8 mouse cellular contexts compared by ENCODE assay signal in genomic region chr5:123057366-123058250, GRCm38 (mm10). TPM values are rescaled to one million over a fixed set of nuclear protein-coding genes. Genes with fewer than 3 reads are reported as not detected.
A peak's percentile ranks its signal among the peaks of the same experiment; 100 is the strongest.
DNase-seq lines count a peak whose midpoint lies in the region; ATAC-seq lines count a peak whose summit lies in the region.

No protein-coding gene starts in this region.

- peak; percentile 100 for DNase-seq in R1 (ENCODE audit: low read depth, low spot score)
- peak; percentile 97 to 99 for DNase-seq in cerebellum, postnatal 25 days
- peak; percentile 89 to 98 for DNase-seq in frontal cortex, postnatal 25 days (ENCODE audit: low spot score in 2 of 2)
- peak; percentile 100 for DNase-seq in hindbrain, embryonic 14.5 days (ENCODE audit: low spot score)
- peak; percentile 99 for DNase-seq in layer of hippocampus, postnatal 36 days
- DNase-seq in lung, postnatal 36 days: peak; percentile 99
- peak; percentile 100 for DNase-seq in retina, postnatal 1 day
- peak; percentile 90 to 99 for DNase-seq in urinary bladder, adult 18-20 months (ENCODE audit: low spot score in 2 of 2)

- no peaks in the 10 kb centered on the region for H3K27me3 ChIP-seq in hindbrain, embryonic 14.5 days (ENCODE audit: control insufficient read depth, insufficient read depth, low read length)

- H3K36me3 ChIP-seq in hindbrain, embryonic 14.5 days (replicated peaks; ENCODE audit: control insufficient read depth, insufficient read depth): no peaks in the 10 kb centered on the region

- peak overlapping the region; percentile 35 for H3K4me3 ChIP-seq in hindbrain, embryonic 14.5 days (replicated peaks; ENCODE audit: low read length)

- no peaks in the 10 kb centered on the region; the same call in 1 of the 2 replicates for H3K4me1 ChIP-seq in hindbrain, embryonic 14.5 days (replicated peaks; ENCODE audit: control insufficient read depth, insufficient read depth, low read length)

- peak; percentile 96 for ATAC-seq in hindbrain, embryonic 14.5 days (ENCODE audit: low FRiP score)

- peak overlapping the region; percentile 66 for H3K27ac ChIP-seq in hindbrain, embryonic 14.5 days

- no peaks in the 10 kb centered on the region for H3K9me3 ChIP-seq in hindbrain, embryonic 14.5 days (ENCODE audit: control insufficient read depth, low read length)

- 8% methylated on average over 48 of the region's 48 CpGs for WGBS in hindbrain, embryonic 14.5 days

- peak overlapping the region; percentile 49 for H3K4me2 ChIP-seq in hindbrain, embryonic 14.5 days (replicated peaks)

- peak overlapping the region; percentile 42 for H3K9ac ChIP-seq in hindbrain, embryonic 14.5 days

RNA-seq across cellular contexts. Expression of gene Tmem120b, which starts 10.6 kb away (rescaled TPM):
- polyA plus RNA-seq in hindbrain, embryonic 14.5 days (2014; fragmentation: Nextera tagmentation; extraction: Ambion mirVana): 13.0 and 14.0 TPM in 2 replicates
- total RNA-seq in layer of hippocampus, postnatal 36 days (2021): 10 to 100 TPM; 16.3 to 19.9 TPM

RNA-seq across cellular contexts. Expression of gene Morn3, which starts 10.8 kb away (rescaled TPM):
- 0.79 TPM in 1 of 2 replicates, not detected in the other for polyA plus RNA-seq in hindbrain, embryonic 14.5 days (2014; fragmentation: Nextera tagmentation; extraction: Ambion mirVana)
- not detected for total RNA-seq in layer of hippocampus, postnatal 36 days (2021)

RNA-seq across cellular contexts. Expression of gene Orai1, which starts 42.7 kb away (rescaled TPM):
- 16.2 and 18.0 TPM in 2 replicates for polyA plus RNA-seq in hindbrain, embryonic 14.5 days (2014; fragmentation: Nextera tagmentation; extraction: Ambion mirVana)
- 10 to 100 TPM; 11.7 TPM for total RNA-seq in layer of hippocampus, postnatal 36 days (2021)

Comparison
In these comparisons a context has a peak if more than half of its experiments do, and no peak if none do; other contexts are left out.
1. Peak in every context shown above with its lines: DNase-seq, ATAC-seq, H3K4me3 ChIP-seq and H3K27ac ChIP-seq.